Mouse (Mus musculus): ENCODE data around the gene Adh1.

Gene Adh1

GRCm38 (mm10) chr3:138287686-138288085 lies 26.9 kb downstream of the Adh1 start:
- no peak for ATAC-seq (ENCODE audit: low TSS enrichment)

GRCm38 (mm10) chr3:138290672-138291071 lies 29.9 kb downstream of the Adh1 start:
- no peak for ATAC-seq (ENCODE audit: low TSS enrichment)

- no peak for ATAC-seq (ENCODE audit: low TSS enrichment)
These were observed 30.8 kb downstream of the Adh1 start for GRCm38 (mm10) chr3:138291529-138292117.

GRCm38 (mm10) chr3:138293298-138293895 lies 32.6 kb downstream of the Adh1 start:
- ATAC-seq (ENCODE audit: low TSS enrichment), result no peak

GRCm38 (mm10) chr3:138300130-138300529 lies 39.3 kb downstream of the Adh1 start:
- no peak for ATAC-seq (ENCODE audit: low TSS enrichment)

- no peak for ATAC-seq (ENCODE audit: low TSS enrichment)
These were observed 41.9 kb downstream of the Adh1 start for GRCm38 (mm10) chr3:138302676-138303075.

GRCm38 (mm10) chr3:138303771-138304488 lies 43.1 kb downstream of the Adh1 start:
- ATAC-seq (ENCODE audit: low TSS enrichment), result no peak

- no peak for ATAC-seq (ENCODE audit: low TSS enrichment)
These were observed 43.7 kb downstream of the Adh1 start for GRCm38 (mm10) chr3:138304489-138304871.

GRCm38 (mm10) chr3:138305486-138306289 lies 44.9 kb downstream of the Adh1 start:
- ATAC-seq (ENCODE audit: low TSS enrichment), result peak; percentile 50; the same call in 1 of the 2 replicates

GRCm38 (mm10) chr3:138306290-138306683 lies 45.5 kb downstream of the Adh1 start:
- no peak for ATAC-seq (ENCODE audit: low TSS enrichment)

- no peak for ATAC-seq (ENCODE audit: low TSS enrichment)
These were observed 49.1 kb downstream of the Adh1 start for GRCm38 (mm10) chr3:138309910-138310309.

GRCm38 (mm10) chr3:138311015-138311414 lies 50.2 kb downstream of the Adh1 start:
- ATAC-seq (ENCODE audit: low TSS enrichment), result no peak

- ATAC-seq (ENCODE audit: low TSS enrichment), result no peak
These were observed 52.2 kb downstream of the Adh1 start, which contains the start of gene Adh6a for GRCm38 (mm10) chr3:138312965-138313364. Gene Adh6a (plus strand): TSS chr3:138313286.

- no peak for ATAC-seq (ENCODE audit: low TSS enrichment)
These were observed 56.2 kb downstream of the Adh1 start for GRCm38 (mm10) chr3:138316908-138317472.

GRCm38 (mm10) chr3:138325001-138325400 lies 64.2 kb downstream of the Adh1 start:
- no peak for ATAC-seq (ENCODE audit: low TSS enrichment)

GRCm38 (mm10) chr3:138325466-138325865 lies 64.7 kb downstream of the Adh1 start:
- no peak for ATAC-seq (ENCODE audit: low TSS enrichment)

GRCm38 (mm10) chr3:138333910-138334309 lies 73.1 kb downstream of the Adh1 start:
- ATAC-seq (ENCODE audit: low TSS enrichment), result no peak

GRCm38 (mm10) chr3:138334320-138334719 lies 73.5 kb downstream of the Adh1 start:
- ATAC-seq (ENCODE audit: low TSS enrichment), result no peak

- ATAC-seq (ENCODE audit: low TSS enrichment), result no peak
These were observed 74.8 kb downstream of the Adh1 start for GRCm38 (mm10) chr3:138335566-138335965.

GRCm38 (mm10) chr3:138336104-138336754 lies 75.4 kb downstream of the Adh1 start:
- no peak for ATAC-seq (ENCODE audit: low TSS enrichment)

All from frontal cortex, adult (tissue).